ENCODE assay signal across 25 mouse cellular contexts in genomic region chr12:91781432-91781831, GRCm38 (mm10).
"Had no signal": no experiment of that assay in that cellular context is flagged by ENCODE, and none has a peak within 500 bp of the region (broad histone marks: within the 10 kb centered on the region; RNA-seq: fewer than 3 reads in every experiment).

No protein-coding gene starts in this region.

- DNase-seq: cerebellum, adult 9-10 months; cerebellum, adult 9-11 months; cerebellum, postnatal 10 days; cerebellum, postnatal 14 days; cerebellum, postnatal 25 days; cerebellum, postnatal 36 days; forebrain, postnatal 0 days; gastrocnemius, adult 2 months; gastrocnemius, postnatal 10 days; gastrocnemius, postnatal 14 days; gastrocnemius, postnatal 25 days; gastrocnemius, postnatal 36 days; heart, adult 11 months; heart, adult 18-20 months; heart, adult 2 months had no signal

- H3K27me3 ChIP-seq: embryonic facial prominence, embryonic 15.5 days; forebrain, embryonic 13.5 days; forebrain, embryonic 15.5 days had no signal

- H3K4me3 ChIP-seq: embryonic facial prominence, embryonic 10.5 days; embryonic facial prominence, embryonic 12.5 days; embryonic facial prominence, embryonic 13.5 days; embryonic facial prominence, embryonic 15.5 days; erythroblast, embryonic 14.5 days; forebrain, embryonic 10.5 days; forebrain, embryonic 12.5 days; forebrain, embryonic 13.5 days; forebrain, embryonic 15.5 days; gastrocnemius, adult 2 months; heart, adult 2 months; heart, embryonic 10.5 days had no signal

- H3K9me3 ChIP-seq: embryonic facial prominence, embryonic 10.5 days; embryonic facial prominence, embryonic 12.5 days; embryonic facial prominence, embryonic 13.5 days; embryonic facial prominence, embryonic 15.5 days; forebrain, embryonic 10.5 days; forebrain, embryonic 12.5 days; forebrain, embryonic 13.5 days; forebrain, embryonic 15.5 days; heart, embryonic 10.5 days had no signal

- H3K36me3 ChIP-seq: embryonic facial prominence, embryonic 10.5 days; embryonic facial prominence, embryonic 12.5 days; embryonic facial prominence, embryonic 13.5 days; embryonic facial prominence, embryonic 15.5 days; forebrain, embryonic 10.5 days; forebrain, embryonic 12.5 days; forebrain, embryonic 15.5 days; heart, embryonic 10.5 days had no signal

- H3K9ac ChIP-seq: embryonic facial prominence, embryonic 12.5 days; embryonic facial prominence, embryonic 13.5 days; embryonic facial prominence, embryonic 15.5 days; forebrain, embryonic 12.5 days; forebrain, embryonic 13.5 days; forebrain, embryonic 15.5 days; forebrain, postnatal 0 days had no signal

- H3K27ac ChIP-seq: embryonic facial prominence, embryonic 10.5 days; embryonic facial prominence, embryonic 12.5 days; embryonic facial prominence, embryonic 13.5 days; embryonic facial prominence, embryonic 15.5 days; forebrain, embryonic 10.5 days; forebrain, embryonic 12.5 days; forebrain, embryonic 13.5 days; forebrain, embryonic 15.5 days; gastrocnemius, adult 2 months; heart, adult 2 months; heart, embryonic 10.5 days had no signal

- H3K4me2 ChIP-seq: embryonic facial prominence, embryonic 12.5 days; embryonic facial prominence, embryonic 13.5 days; embryonic facial prominence, embryonic 15.5 days; forebrain, embryonic 12.5 days; forebrain, embryonic 13.5 days; forebrain, embryonic 15.5 days had no signal
